Mouse (Mus musculus) right cerebral cortex, postnatal 4 days (tissue): ENCODE data around the gene Olfr195.
"Not testable (repeated sequence)": the region's sequence is repeated elsewhere in the genome, so short reads cannot be mapped to it uniquely, and the experiment has no call there.

Source experiments
- DNase-seq: peaks from one replicate; pipeline ENCODE4 v3.0.0-alpha.2; 2022

Olfr195 gene

DNA sequence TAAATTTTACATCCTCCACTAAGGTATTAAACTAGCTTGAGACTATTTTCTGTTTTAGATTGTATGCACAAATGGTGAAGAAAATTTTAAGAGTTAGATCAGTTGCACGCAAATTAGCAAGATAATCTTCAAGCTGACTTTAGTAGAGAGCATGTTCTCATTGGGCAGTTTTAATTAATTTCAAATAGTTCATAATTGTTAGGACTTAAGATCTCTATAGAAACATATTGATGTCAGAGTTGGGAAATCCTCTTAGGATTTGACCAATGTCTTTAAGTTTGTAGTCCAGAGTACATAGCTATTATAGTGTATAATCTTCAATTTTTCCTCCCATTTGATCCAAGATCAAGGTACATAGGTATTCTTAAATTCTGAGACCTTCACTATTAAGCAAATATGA, at the start of gene Olfr195:
TSS of gene Olfr195 (plus strand) at position 301 of the 400 bp plus-strand sequence.
- DNase-seq = no peak

DNA sequence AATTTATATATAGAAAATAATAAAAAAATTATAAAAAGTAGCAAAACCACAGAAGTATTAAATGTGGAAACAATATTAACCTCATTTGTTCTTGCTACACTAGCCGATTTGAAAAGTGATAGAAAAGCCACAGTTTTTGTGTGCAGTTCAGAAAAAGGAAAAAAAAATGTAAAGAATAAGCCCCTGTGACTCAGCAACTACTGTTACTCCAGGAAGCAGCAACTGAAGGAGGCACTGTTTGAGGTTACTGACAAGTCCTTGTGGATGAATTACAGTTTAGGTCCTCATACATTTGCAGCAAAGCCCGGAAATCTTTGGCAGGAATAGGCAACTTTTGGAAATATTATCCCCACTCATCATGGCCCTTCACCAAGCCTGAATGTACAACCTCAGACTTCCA, 41.5 kb upstream of the Olfr195 start:
- no peak for DNase-seq

DNA sequence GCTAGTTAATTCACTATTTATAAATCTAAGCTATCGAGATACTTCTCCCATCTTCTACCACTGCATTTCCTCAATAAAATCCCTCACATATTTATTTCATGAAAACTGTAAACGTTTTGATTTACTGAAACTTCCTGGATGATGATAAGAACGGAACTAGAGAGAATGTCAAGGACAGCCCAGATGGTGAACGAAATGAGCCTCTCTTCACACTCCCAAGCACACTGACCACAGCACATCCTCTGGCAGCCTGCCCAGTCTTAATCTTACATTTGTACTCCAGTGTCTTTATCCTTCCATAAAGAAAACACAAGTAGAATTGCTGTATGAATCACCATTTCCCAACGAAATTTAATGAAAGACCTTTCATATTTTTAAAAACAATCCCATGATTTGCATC, 38.3 kb upstream of the Olfr195 start:
- DNase-seq = not testable (repeated sequence)

DNA sequence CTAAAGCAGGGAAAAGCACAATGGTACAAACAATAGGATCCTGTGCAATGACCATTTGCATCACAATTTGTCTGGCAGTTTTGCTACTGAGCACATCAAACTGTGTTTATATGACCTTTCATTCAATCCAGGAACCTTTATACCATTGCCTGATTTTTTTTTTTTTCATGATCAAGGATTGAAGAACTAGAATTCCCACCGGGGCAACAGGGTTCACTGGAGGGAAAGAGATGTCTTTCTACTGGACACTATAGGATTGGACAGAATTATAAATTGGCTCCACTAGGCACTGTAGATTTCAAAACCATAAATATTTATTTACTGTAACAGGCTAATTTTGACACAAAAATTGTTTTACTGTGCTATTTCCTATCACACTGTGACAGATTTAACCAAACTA, 35.1 kb upstream of the Olfr195 start, which contains the start of gene Olfr193:
TSS of gene Olfr193 (minus strand) at position 101 of the 400 bp plus-strand sequence.
- no peak for DNase-seq

DNA sequence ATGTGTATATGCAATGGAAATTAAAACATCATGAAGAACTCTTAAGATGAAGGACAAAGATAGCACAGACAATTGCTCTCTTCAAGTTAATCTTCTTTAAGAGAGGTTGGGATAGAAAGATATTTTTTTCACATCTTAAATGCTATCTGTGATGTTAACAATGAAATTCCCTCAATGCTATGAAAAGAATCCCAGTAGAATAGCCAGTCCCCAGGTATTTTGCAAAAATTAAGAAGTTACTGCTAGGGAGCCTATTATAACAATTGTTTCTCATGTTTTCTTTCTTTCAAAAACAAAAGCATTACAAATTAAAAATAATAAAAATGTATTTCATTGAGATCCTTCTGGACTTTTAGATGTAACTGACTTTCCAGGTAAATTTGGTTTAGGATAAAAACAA, 25.9 kb upstream of the Olfr195 start, which contains the start of gene Olfr194:
TSS of gene Olfr194 (minus strand) at position 101 of the 400 bp plus-strand sequence.
- DNase-seq = no peak

DNA sequence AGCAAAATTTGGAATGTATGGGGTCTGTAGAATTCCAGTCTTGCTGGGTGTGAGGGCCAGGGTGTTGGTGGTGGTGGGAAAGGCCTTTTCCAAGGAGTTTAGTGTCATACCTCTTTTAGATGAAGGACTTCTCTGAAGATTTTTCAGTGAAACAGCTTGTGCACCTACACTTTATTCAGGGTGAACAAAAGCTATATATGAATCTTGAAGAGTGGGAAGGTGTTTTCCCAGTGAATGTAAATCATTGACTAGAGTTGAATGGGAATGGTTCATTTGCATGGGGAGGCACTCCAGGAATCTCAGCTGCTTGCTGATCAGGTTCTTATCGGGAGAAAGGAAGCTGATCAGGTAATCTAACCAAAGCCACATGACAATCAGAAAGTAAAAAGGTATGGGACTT, 16.1 kb upstream of the Olfr195 start:
- DNase-seq = no peak

DNA sequence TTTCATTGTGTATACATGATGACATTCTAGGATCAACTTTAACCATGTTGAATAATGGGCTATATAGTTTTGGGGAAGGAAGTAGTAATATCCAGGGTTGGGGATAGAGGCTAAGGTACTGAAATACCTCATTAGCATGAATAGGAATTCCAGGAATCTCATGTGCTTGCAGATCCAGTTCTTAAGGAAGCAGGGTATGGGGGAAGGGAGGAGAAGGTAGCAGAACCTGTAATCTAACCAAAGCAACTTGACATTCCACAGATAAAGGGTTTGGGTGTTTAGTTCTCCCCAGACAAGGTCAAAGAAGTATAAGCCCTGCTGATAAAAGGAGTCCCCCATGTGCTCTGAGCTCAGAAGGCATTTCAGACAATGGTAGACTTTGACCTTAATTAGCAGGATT, 5.7 kb upstream of the Olfr195 start:
- no peak for DNase-seq

DNA sequence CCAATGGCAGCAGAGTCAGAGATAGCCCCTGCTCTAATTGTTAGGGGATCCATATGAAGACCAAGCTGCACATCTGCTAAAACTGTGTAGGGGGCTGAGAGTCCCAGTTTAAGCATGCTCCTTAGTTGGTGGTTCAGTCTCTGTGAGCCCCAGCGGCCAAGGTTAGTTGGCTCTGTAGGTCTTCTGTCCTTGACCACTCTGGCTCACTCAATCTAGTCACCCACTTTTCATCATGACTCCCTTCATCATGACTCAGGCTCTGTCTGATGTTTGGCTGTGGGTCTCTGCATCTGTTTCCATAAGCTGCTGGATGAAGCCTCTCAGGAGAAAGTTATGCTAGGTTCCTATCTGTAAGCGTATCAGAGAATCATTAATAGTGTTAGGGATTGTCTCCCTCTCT, 5.2 kb downstream of the Olfr195 start:
- no peak for DNase-seq

DNA sequence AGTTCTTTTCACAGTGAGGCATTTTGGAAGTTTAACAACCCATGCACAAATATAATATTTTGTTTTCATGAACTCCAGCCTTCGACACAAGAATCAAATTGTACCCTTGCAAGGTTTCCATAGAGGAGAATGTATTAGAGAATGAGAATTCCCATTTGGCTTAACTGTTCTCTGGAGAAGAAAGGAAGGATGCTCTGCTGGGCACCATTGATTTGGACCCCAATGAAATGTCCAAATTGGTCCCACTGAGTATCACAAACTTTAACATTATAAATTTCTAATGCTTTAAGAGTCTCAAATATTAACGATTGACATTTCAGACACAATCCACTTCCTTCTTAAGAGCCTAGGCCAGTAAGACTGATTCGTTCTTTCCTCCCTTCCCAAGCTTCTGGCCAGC, 23.5 kb downstream of the Olfr195 start, which contains the start of gene Olfr196:
TSS of gene Olfr196 (minus strand) at position 101 of the 400 bp plus-strand sequence.
- no peak for DNase-seq
